Mouse (Mus musculus) heart, adult 2 months (tissue): ENCODE results near the gene Wbp2.

Experiments used
- CTCF ChIP-seq: fragments of 200-600 bp; IDR thresholded peaks from 2 replicates; pipeline ENCODE4 v1.8.1; 2022; ENCODE audit warnings: antibody characterized with exemption, mild to moderate bottlenecking, moderate library complexity
- EP300 ChIP-seq: fragments of 200-500 bp; IDR thresholded peaks from 2 replicates; pipeline ENCODE4 v1.6.1; 2011; ENCODE audit warnings: low read depth, low read length, control low read depth; ENCODE audit not compliant: insufficient read depth
- POLR2A ChIP-seq: fragments of 200-500 bp; IDR thresholded peaks from 2 replicates; pipeline ENCODE4 v1.6.1; 2011; ENCODE audit warnings: mild to moderate bottlenecking, low read depth, low read length, control low read depth; ENCODE audit not compliant: insufficient read depth

DNA sequence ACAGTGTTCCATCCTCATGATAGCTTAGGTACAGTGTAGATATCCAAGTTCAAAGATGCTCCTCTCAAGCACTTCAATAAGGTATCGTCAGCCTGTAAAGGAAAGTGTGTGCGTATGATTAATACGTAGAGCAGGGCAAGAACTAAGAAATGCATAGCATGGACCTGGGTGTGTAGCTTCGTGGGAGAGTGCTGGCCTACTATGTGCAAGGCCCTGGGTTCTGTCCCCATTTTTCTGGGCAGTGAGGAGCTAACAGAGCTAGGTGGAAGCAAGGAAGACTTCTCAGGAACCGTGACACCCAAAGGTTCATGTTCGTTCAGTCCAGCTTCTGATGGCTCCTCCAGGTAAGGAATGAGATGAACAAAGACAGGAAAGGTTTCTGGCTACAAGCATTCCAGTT lies 41.6 kb downstream of the Wbp2 start:
- TF ChIP-seq CTCF, result no peak
- TF ChIP-seq POLR2A, result no peak
- no peak for TF ChIP-seq EP300
